Mouse (Mus musculus): Measurements from ENCODE around the gene Capn15.
A peak's percentile ranks its signal among the peaks of the same experiment; 100 is the strongest.

The Capn15 gene

DNA sequence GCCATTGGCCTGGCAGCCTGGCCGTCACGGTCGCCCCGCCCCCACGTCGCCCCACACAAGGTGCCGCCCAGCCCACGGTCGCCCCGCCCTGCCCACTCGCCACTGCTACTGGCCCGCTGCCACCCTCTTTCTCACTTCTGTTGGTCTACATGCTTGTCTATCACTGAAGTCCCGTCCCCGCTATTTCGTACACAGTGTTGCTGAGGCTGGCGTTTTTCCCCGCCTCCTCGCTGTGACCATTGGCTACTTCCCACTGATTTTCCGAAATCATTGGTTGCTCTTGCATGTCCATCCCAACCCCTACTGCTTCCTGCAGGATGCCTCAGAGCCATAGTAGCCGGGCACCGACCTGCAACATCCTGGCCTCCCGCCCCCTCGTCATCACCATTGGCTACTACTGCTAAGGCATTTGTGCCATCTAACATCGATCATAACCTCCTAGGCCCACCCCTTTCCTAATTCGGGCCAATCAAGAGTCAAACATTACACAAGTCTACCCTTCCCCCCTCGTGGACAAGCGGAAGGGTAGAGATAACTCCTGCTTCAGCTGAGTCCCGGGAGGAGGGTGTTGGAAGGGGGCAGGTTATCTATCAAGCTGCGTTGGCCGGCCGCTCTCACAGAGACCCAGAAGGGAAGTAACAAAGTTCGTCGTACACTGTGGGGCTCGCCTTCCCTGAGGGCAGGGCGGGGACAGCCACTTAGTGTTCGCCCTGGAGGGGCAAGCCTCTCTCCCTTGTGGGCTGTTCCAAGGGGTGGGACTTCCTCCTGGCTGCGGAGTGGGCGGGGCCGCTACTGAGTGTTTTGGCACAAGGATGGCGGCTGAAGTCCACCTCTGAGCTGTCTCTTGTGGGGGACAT lies 65.6 kb downstream of the Capn15 start:
- peak; percentile 99 for DNase-seq (ENCODE audit: low spot score)

DNA sequence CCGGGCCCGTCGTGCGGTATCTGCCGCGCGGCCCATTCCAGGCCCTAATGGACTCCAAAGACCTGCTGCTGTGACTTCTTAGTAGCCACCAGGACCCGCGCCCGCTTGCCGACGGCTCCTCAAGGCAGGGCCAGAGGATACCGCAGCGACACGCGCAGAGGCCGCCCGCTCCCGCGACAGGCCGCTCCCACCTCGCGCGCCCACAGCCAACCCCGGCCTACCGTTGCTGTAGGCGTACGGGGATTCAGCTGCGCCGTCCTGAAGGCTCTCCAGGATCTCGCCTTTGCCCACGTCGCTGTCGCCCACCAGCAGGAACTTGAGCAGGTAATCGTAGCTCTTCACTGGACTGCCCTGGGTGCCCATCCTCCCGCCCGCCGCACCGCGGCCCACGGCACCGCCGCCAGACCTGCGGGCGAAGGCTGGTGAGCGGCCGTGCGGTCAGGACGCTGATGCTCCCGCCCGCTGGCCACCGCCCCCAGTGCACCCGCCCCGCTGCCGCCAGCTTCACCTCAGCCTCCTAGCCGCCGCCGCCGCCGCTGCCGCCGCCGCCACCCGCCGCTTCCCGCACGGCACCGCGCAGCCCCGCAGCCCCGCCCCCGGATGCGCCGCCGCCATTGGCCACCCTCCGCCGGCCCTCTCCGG lies 66.3 kb downstream of the Capn15 start, which contains the start of gene Rab40c:
TSS of gene Rab40c (minus strand) at position 584 of the 642 bp plus-strand sequence.
- peak; percentile 53 for DNase-seq (ENCODE audit: low spot score)

DNA sequence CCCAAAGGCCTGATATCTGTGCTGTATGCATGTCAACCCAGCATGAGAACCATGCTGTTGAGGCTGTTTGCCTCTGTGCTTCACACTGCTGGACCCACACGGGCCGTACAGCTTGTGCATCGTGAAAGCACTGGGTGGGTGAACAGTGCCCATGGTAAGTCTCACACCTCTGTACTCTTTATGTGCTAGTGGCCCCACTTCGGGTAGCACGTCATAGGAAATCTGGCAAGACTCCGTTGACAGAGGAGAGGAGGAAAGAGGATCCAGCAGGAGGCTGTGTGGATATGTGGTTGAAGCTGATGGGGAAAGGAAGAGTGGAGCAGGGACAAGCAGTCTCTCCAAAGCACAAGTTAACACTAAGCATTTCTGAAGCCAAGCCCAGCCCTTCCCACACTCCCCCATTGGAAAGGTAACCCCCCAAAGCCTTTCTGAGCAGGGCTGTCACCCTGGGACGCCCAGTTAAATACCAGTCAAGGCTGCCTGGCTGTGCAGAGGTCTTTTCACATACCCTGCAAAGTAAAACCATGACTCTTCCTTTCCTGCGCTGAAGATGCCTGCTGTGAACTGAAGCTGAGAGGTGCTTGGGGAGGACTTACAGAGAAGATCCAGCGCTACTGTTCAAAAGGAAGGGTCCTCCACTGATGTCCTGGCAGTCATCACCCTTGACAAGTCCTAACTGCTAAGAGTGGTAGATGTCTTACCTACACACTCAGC lies 67.4 kb downstream of the Capn15 start:
- no peak for DNase-seq (ENCODE audit: low spot score)

DNA sequence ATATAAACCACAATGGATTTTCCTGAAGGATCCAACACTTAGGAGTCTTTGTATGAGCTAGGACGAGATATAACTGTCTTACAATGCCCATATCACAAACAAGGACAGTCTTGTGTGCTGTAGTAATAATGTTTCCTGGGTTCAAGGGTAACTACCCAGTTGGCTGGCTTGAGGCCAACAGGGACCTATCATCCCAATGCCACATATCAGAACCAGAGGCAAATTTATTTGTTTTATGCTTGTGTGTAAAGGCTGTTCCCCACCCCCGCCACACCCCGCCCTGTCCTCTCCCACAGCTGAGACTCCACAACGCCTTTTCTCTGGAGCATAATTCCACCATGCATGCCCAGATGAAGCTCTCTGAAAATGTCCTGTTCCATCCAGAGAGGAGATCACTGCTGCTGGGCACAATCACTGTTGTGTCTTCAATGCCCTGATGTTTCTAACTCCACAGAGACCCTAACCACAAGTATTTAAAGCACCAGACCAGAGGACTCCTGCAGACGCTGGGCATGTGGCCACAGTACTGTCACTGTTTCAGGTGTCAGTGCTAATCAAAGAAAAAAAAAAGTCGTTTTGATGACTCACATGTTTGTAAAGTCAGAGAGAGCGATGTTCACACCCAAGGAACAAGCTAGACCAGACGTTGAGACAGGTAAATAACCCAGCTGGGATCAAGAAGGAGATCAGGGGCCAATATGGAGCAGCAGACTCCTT lies 68.5 kb downstream of the Capn15 start:
- DNase-seq (ENCODE audit: low spot score): no peak

DNA sequence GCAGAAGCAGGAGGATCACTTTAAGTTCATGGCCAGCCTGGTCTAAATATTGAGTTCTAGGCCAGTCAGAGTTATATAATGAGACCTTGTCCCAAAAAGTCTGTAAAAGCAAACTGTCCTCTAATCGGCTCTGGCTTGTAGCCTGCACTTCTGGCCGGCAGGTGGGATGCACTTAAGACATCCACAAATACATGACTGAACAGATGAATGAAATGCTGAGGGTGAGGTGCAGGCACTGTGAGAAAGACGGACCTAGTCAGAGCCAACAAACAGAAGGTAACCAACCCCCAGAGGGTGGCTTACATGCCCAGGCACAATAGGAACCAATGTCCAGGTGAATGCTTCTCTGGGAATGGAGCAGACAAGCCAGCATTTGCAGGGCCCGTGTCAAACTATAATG lies 71.3 kb downstream of the Capn15 start:
- DNase-seq (ENCODE audit: low spot score): no peak

DNA sequence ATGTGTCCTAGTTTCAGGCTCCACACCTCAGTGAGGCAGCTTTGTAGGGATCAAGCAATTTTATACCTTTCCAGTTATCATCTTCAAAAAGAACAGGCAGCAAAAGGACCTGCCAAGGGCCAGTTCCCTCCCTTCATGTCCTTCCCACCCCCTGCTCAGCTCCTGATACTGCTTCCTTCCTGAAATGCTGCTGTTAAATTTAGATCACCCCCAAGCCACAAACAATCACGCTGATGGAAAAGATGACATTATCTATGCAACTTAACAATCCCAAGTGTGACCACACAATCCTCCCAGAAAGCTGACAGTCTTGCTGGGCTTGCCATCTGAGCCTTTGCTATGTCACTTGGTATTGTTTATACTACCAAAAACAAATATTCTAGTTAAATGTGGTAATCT lies 71.7 kb downstream of the Capn15 start:
- DNase-seq (ENCODE audit: low spot score): no peak

DNA sequence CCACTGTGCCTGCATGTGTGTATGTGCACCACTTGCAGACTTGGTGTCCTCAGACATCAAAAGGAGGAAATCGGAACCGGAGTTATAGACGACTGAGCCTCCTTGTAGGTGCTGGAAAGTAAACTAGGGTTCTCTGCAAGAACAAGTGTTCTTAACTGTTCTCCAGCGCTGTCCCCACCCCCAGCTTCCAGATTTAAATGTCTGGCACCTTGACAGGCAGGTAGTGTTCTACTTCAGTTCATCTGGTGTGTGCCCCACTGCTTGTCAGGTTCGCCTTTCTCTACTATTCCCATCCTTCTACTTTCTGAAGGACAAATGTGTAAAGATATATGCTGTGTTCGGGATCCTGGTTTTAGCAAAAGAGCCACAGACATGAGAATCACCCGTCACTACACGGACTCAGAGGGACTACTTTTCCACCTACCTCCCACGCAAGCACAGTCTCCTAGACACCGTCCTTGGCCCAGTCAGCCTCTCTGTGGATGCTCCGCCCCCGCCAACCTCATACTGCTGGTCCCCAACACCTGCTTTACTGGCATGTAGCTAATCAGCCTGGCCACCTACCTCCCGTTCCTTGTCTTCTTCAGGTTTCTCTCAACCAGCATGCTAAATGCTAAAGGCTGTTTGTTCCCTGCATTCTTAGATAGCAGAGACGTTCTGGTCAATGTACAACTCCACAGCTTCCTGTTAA lies 72.3 kb downstream of the Capn15 start:
- no peak for DNase-seq (ENCODE audit: low spot score)

DNA sequence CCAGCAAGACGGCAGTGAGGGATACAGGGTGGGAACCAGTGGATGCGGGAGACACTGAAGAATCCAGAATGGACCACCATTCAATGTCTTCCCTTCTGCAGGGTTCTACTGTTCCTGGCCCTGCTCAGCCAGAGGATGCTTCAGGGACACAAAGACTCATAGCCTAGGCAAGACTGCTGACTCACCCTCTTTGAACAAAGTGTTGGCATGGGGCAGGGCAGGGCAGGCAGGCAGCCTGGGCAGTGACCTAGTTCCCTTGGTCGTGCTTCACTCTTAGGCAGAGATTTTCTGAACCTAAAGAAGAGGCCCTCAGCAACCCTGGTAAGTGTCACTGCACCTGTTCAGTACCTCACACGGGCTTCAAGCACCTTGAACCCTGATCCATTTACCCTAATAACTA lies 73.8 kb downstream of the Capn15 start:
- DNase-seq (ENCODE audit: low spot score): no peak
